1 mouse cellular context compared by ENCODE assay signal in the genomic region with DNA sequence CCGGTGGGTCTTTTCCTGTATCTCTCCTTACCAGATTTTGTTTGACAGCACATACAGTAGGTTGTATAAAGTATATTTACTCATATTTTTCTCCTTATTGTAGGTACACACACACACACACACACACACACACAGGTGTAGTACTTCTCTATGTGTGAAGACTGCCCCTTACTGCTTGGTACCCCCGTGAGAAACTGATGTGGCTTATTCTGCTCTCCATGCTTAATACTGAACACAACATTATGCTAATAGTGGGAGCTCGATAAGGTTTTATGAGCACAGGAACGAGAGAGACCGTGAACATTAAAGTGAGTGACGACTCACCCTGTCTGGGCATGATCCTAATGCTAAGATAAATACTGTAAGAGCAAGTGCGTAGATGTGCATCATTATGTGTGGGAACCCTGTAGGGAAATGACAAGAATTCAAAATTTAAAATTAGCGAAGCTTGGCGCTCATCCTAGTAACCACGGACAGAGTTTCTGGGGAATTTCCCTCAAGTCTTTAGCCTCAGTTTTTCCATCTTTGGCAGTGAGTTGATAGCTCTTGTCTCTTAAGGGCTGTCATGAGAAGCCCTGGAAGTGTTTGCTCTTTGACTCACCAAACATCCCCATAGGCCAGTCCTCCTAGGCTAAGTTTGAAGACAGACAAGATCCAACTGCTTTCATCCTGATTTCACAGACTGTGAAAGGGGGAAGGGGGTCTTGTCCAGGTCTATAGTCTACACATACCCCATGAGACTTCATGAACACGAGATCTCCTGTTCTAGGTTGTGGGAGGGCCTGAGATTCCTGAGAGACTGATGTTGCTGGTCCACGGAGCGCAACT.
TF ChIP-seq lines count a peak whose summit lies in the region.

No protein-coding gene starts in this region.

TF ChIP-seq in CH12.LX, 34 proteins besides CTCF, POLR2A, EP300 and RAD21 (continued from another document):
- TF ChIP-seq TBP (conservative IDR thresholded peaks at IDR 0.05; ENCODE audit: low read depth, low read length), result no peak
- no peak for TF ChIP-seq IRF4 (IDR thresholded peaks at IDR 0.05; ENCODE audit: low read depth, low read length)
- TF ChIP-seq BHLHE40 (IDR thresholded peaks at IDR 0.05; ENCODE audit: low read depth, low read length), result no peak
- TF ChIP-seq MXI1 (IDR thresholded peaks at IDR 0.05; ENCODE audit: low read depth, low read length), result no peak
- TF ChIP-seq UBTF (IDR thresholded peaks at IDR 0.05; ENCODE audit: low read depth, low read length), result no peak
- no peak for TF ChIP-seq ZC3H11A (IDR thresholded peaks at IDR 0.05; ENCODE audit: low read depth, low read length)
